Mouse (Mus musculus) small intestine, adult 2 months (tissue): ENCODE data around the gene Kcnc3.

Experiments used
- CTCF ChIP-seq: fragments of 200-500 bp; IDR thresholded peaks from 2 replicates; pipeline ENCODE4 v1.5.1; 2012; ENCODE audit warnings: low read depth, mild to moderate bottlenecking, control low read depth, inconsistent platforms, low read length, moderate library complexity, mixed read lengths; ENCODE audit not compliant: insufficient replicate concordance, insufficient read length; ENCODE audit errors: extremely low read depth
- POLR2A ChIP-seq: fragments of 200-500 bp; IDR thresholded peaks from 2 replicates; pipeline ENCODE4 v1.6.1; 2012; ENCODE audit warnings: low read depth, mild to moderate bottlenecking, control low read depth, inconsistent platforms, low read length, moderate library complexity

GRCm38 (mm10) chr7:44630437-44630836 is 40.0 kb downstream of the Kcnc3 start:
- TF ChIP-seq CTCF (no peak), POLR2A (no peak)
